ENCODE assay signal across 8 mouse cellular contexts in the genomic region with DNA sequence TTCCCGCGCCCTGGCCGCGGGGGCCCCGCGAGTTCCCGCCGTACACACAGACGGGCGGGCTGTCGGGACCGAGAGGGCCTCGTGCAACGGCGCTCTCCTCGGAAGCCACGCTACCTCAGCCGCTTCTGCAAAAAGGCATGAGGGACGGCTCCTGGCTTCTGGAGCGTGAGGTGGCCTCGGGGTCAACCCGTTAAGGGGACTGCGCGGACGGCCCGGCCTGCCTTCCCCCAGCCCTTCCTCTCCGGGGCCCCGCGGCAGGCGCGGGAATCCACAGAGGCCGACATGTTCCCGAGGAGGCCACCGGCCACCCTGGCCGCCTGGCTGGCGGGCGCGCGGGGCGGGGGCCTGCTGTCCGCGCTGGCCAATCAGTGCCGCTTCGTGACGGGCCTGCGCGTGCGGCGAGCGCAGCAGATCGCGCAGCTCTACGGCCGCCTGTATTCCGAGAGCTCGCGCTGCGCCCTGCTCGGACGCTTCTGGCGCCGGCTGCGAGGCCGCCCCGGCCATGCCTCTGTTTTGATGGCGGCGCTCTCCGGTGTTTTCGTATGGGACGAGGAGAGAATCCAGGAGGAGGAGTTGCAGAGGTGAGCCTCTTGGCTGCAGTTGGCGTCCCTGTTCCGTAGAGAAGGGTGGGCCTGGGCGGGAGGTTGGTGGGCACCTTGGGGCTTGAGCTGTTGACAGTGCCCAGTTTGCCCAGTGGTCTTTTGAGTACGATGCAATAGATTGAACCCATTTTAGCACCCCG. TPM values are rescaled to one million over a fixed set of nuclear protein-coding genes. Genes with fewer than 3 reads are reported as not detected.
DNase-seq lines count a peak whose midpoint lies in the region; ATAC-seq and TF ChIP-seq lines count a peak whose summit lies in the region.

No protein-coding gene starts in this region.

- peak overlapping the region; percentile 88 for H3K9ac ChIP-seq in forebrain, postnatal 0 days

- peak overlapping the region; percentile 73 for H3K4me2 ChIP-seq in forebrain, postnatal 0 days (ENCODE audit: low read depth)

- H3K27ac ChIP-seq in forebrain, postnatal 0 days (ENCODE audit: low read depth, low read length): peak overlapping the region; percentile 97
- H3K27ac ChIP-seq in layer of hippocampus, adult 2 months: peak overlapping the region; percentile 93

- WGBS in forebrain, postnatal 0 days: 3% methylated on average over 75 of the region's 75 CpGs
- WGBS in lung, adult 2 months: under 1% methylated on average over 65 of the region's 75 CpGs

- H3K36me3 ChIP-seq in forebrain, postnatal 0 days (ENCODE audit: insufficient read depth): no peaks in the 10 kb centered on the region

- peak; percentile 92 for ATAC-seq in forebrain, postnatal 0 days
- peak; percentile 70 for ATAC-seq in neutrophil, adult 5-6 weeks (ENCODE audit: extremely low read depth, insufficient number of reproducible peaks, low FRiP score, poor library complexity, severe bottlenecking)

- H3K4me1 ChIP-seq in forebrain, postnatal 0 days (ENCODE audit: insufficient read depth): 0 out of 2 replicates have a peak, but pooled peaks cover 3% of the 10 kb centered on the region
- peaks cover 3% of the 10 kb centered on the region; the same call in 1 of the 2 replicates for H3K4me1 ChIP-seq in lung, adult 2 months (ENCODE audit: control insufficient read depth, insufficient read depth, low read length)

- no peak for TF ChIP-seq CTCF in forebrain, postnatal 0 days (IDR thresholded peaks at IDR 0.05; ENCODE audit: low read depth)
- TF ChIP-seq CTCF in layer of hippocampus, adult 2 months (conservative IDR thresholded peaks at IDR 0.05): no peak
- no peak for TF ChIP-seq CTCF in lung, adult 2 months (IDR thresholded peaks at IDR 0.05; ENCODE audit: insufficient read depth, low read length)

- DNase-seq in ES-CJ7 (ENCODE audit: low read depth, low spot score): peak; percentile 63
- peak; percentile 88 to 94 for DNase-seq in cerebellum, adult 18-20 months
- DNase-seq in forebrain, postnatal 0 days: peak; percentile 90
- peak; percentile 90 for DNase-seq in heart, postnatal 4 days
- peak; percentile 74 to 81 for DNase-seq in layer of hippocampus, adult 2 months (ENCODE audit: low spot score in 2 of 2)
- peak; percentile 81 for DNase-seq in lung, adult 2 months
- DNase-seq in thymus, adult 18-20 months: peak; percentile 60 to 61

- H3K9me3 ChIP-seq in forebrain, postnatal 0 days (ENCODE audit: low read length): no peaks in the 10 kb centered on the region

- TF ChIP-seq POLR2A in lung, adult 2 months (IDR thresholded peaks at IDR 0.05; ENCODE audit: borderline replicate concordance, extremely low read depth, low read depth, low read length): no peak; the same call in none of the 2 replicates

- no peaks in the 10 kb centered on the region for H3K27me3 ChIP-seq in forebrain, postnatal 0 days (ENCODE audit: insufficient read depth, low read length)

- peak overlapping the region; percentile 96 for H3K4me3 ChIP-seq in forebrain, postnatal 0 days (ENCODE audit: low read depth, low read length)
- peak overlapping the region; percentile 96 for H3K4me3 ChIP-seq in layer of hippocampus, adult 2 months
- peak overlapping the region; percentile 83 for H3K4me3 ChIP-seq in lung, adult 2 months (replicated peaks; ENCODE audit: extremely low read depth, low read depth, low read length)

RNA-seq across cellular contexts. Expression of a gene that starts 0.5 kb away (rescaled TPM):
- total RNA-seq in forebrain, postnatal 0 days (2014; rRNA removed): 178 and 203 TPM in 2 replicates
- polyA plus RNA-seq in forebrain, postnatal 0 days (2015; fragmentation: Nextera tagmentation; extraction: Ambion mirVana): 89.3 and 110 TPM in 2 replicates
- total RNA-seq in heart, postnatal 4 days (2021): 100 to 1,000 TPM; 188 to 203 TPM
- total RNA-seq in layer of hippocampus, adult 2 months (2021): 100 to 1,000 TPM; 112 to 117 TPM
- polyA plus RNA-seq in lung, adult 2 months (2012; rRNA removed): 28.9 and 29.3 TPM in 2 replicates
- 110 and 111 TPM in 2 replicates for total RNA-seq in neutrophil, adult 5-6 weeks (2017)

RNA-seq across cellular contexts. Expression of a gene that starts 22.8 kb away (rescaled TPM):
- 85.2 and 94.4 TPM in 2 replicates for total RNA-seq in forebrain, postnatal 0 days (2014; rRNA removed)
- polyA plus RNA-seq in forebrain, postnatal 0 days (2015; fragmentation: Nextera tagmentation; extraction: Ambion mirVana): 61.6 and 74.6 TPM in 2 replicates
- total RNA-seq in heart, postnatal 4 days (2021): 10 to 100 TPM; 35.9 to 36.0 TPM
- total RNA-seq in layer of hippocampus, adult 2 months (2021): 10 to 100 TPM; 67.5 to 78.5 TPM
- polyA plus RNA-seq in lung, adult 2 months (2012; rRNA removed): 74.4 and 86.6 TPM in 2 replicates
- total RNA-seq in neutrophil, adult 5-6 weeks (2017): 83.6 and 100 TPM in 2 replicates

RNA-seq across cellular contexts. Expression of a gene that starts 22.9 kb away (rescaled TPM):
- 32.8 and 50.3 TPM in 2 replicates for total RNA-seq in forebrain, postnatal 0 days (2014; rRNA removed)
- 27.8 and 33.1 TPM in 2 replicates for polyA plus RNA-seq in forebrain, postnatal 0 days (2015; fragmentation: Nextera tagmentation; extraction: Ambion mirVana)
- total RNA-seq in heart, postnatal 4 days (2021): 10 to 100 TPM; 48.9 to 49.4 TPM
- 10 to 100 TPM; 76.1 to 85.1 TPM for total RNA-seq in layer of hippocampus, adult 2 months (2021)
- 46.7 and 67.3 TPM in 2 replicates for polyA plus RNA-seq in lung, adult 2 months (2012; rRNA removed)
- total RNA-seq in neutrophil, adult 5-6 weeks (2017): 23.6 and 32.8 TPM in 2 replicates

Comparison
In these comparisons a context has a peak if more than half of its experiments do, and no peak if none do; other contexts are left out.
1. Peak in every context shown above with its lines: DNase-seq, ATAC-seq, H3K4me3 ChIP-seq and H3K27ac ChIP-seq.